Mouse (Mus musculus) left cerebral cortex, postnatal 4 days (tissue): Measurements from ENCODE around the gene Nomo1. TPM values are rescaled to one million over a fixed set of nuclear protein-coding genes. Genes with fewer than 3 reads are reported as not detected.

ENCODE experiments used
- DNase-seq: peaks from one replicate; pipeline ENCODE4 v3.0.0-alpha.2; 2022
- intact Hi-C: fragments of 180-260 bp; cut with DNase I; formaldehyde crosslinking; loops from one replicate; pipeline ENCODE4 v1.15.1; 2025
- total RNA-seq, 2 experiments: library from RNA; stranded (reverse); gene quantifications; 2 replicates each; pipeline ENCODE4 v1.2.3; 2021

Nomo1 gene
- total RNA-seq, 2 experiments from 2014 or later, result 83.3 to 92.5 TPM

DNA sequence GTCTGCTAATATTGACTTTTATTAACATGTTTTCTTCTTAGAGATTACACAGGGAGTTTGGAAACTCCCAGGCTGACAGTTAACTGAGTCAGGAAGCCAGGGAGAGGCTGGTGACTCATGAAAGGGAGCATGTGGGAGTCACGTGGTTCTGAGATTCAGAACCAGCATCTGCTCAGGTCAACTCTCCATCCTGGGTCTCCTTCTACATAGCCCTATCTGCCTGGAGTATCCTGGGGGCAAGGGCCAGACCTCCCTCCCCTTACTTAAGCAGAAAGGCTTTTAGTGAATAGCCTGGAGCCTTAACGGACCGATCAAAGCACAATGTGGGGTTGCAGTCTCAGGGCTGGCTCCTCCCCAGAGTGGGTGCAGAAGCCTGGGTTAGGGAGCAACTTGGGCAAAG lies 97.8 kb downstream of the Nomo1 start:
- no peak for DNase-seq
- intact Hi-C loops, result no loop called here

DNA sequence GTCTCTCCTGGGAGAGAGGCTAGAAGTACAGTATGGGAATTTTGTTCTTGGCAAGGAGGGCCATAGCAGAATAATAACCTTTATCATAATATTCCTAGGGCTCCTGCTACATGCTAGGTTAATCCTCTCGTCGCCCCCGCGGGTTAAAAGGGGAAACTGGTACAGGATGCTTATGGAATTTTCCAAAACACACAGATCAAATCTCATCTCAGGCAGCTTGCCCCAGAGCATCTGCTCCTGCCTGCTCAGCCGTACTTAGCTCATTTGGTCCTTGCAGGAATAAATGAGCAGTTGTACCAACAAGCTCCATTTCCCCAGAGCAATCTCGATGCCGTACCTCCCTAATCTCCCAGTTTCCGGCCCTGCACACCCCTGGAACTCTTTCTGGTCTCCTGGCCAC lies 98.3 kb downstream of the Nomo1 start:
- DNase-seq, result no peak
- intact Hi-C loops, result no loop called here

DNA sequence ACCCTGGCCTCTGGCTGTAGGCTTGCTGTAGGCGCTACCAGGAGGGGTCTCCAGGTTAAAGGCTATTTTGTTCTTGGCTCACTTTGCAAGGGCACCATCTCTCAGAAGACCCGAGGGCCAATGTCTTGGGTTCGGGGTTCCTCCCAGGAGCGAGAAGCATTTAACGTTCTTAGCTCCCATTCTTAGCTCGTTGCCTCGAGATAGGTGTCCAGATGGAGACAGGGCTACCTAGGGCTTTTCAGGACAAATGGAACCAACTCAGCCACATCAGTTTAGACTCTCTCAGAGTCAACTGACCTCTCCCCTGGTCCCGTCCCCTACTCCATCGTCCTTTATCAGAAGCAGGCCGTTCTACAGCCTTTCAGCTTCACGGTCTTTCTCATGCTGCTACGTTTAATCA lies 98.7 kb downstream of the Nomo1 start:
- intact Hi-C loops, result no loop called here

More for the DNA sequence above, 98.7 kb downstream of the Nomo1 start:
- DNase-seq, result no peak

Other genes with a start within 250 kb of the Nomo1 start
- gene Lmtk3, start 250.0 kb upstream of the Nomo1 start, total RNA-seq, result 100 to 1,000 TPM; 304 to 352 TPM
- 1 to 10 TPM; 4.9 to 5.5 TPM for gene Sult2b1, start 249.0 kb upstream of the Nomo1 start, total RNA-seq
- 100 to 1,000 TPM; 249 TPM for gene Cyth2, start 219.1 kb upstream of the Nomo1 start, total RNA-seq
- 1 to 10 TPM; 1.6 to 2.1 TPM for gene Kcnj14, start 208.9 kb upstream of the Nomo1 start, total RNA-seq
- gene Grwd1, start 202.8 kb upstream of the Nomo1 start, total RNA-seq, result 10 to 100 TPM; 31.8 to 35.5 TPM
- 100 to 1,000 TPM in 1 of 2 experiments, 10 to 100 TPM in 1; 98.9 to 109 TPM for gene Kdelr1, start 160.9 kb upstream of the Nomo1 start, total RNA-seq
- 10 to 100 TPM; 31.9 to 39.5 TPM for gene Grin2d, start 155.3 kb upstream of the Nomo1 start, total RNA-seq
- gene Syngr4, start 137.0 kb upstream of the Nomo1 start, total RNA-seq, result under 1 TPM in 1 of 2 experiments, not detected in 1; 0.52 TPM
- gene Tmem143, start 136.8 kb upstream of the Nomo1 start, total RNA-seq, result 10 to 100 TPM; 16.8 to 19.7 TPM
- gene Emp3, start 112.3 kb upstream of the Nomo1 start, total RNA-seq, result 10 to 100 TPM in 1 of 2 experiments, 1 to 10 TPM in 1; 6.9 to 13.4 TPM
- gene Ccdc114, start 109.6 kb upstream of the Nomo1 start, total RNA-seq, result 1 to 10 TPM; 1.9 to 2.4 TPM
- gene Abcc6, start 3.4 kb upstream of the Nomo1 start, total RNA-seq, result 1 to 10 TPM; 2.1 to 3.0 TPM
- gene Kcnj11, start 67.1 kb downstream of the Nomo1 start, total RNA-seq, result 10 to 100 TPM; 11.8 to 12.8 TPM
- gene Abcc8, start 146.3 kb downstream of the Nomo1 start, total RNA-seq, result 10 to 100 TPM; 18.2 to 23.1 TPM
- gene Ush1c, start 204.8 kb downstream of the Nomo1 start, total RNA-seq, result under 1 TPM; 0.40 to 0.54 TPM
- under 1 TPM; 0.08 to 0.26 TPM for gene Otog, start 207.3 kb downstream of the Nomo1 start, total RNA-seq